Mouse (Mus musculus): ENCODE measurements at regions not wholly inside any gene's neighbourhood (a gene's known extent, or its start where the extent isn't known, plus 50 kb on each side); places are given as distances from the start of the nearest gene placed in this dataset.

DNA sequence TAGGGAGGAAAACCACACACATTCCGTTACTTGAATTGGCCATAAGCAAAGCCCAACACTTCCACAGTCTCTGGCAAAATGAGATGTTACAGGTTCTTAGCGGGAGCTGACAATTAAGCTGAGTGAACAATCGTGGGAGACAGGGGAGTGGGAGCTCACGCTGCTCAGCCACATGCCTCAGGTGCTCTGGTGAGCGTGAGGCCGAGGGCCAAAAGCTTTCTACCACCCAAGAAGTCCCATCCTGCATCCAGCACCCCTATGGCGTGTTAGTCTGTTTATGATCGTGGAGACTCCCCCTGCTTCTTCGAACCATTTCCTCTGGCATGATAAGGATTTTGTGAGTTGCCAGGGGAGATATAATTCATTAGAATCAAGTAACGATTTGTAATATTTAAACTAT is 93.3 kb downstream of the Fzd1 start:
- TF ChIP-seq CTCF (IDR thresholded peaks at IDR 0.05; ENCODE audit: low read depth) (no peak), EP300 (IDR thresholded peaks at IDR 0.05; ENCODE audit: low read depth) (no peak)
